Mouse (Mus musculus) urinary bladder, postnatal 14 days (tissue): Measurements from ENCODE around the gene St6galnac3.
"Not testable (repeated sequence)": the region's sequence is repeated elsewhere in the genome, so short reads cannot be mapped to it uniquely, and the experiment has no call there.

Experiments
- DNase-seq: peaks from one replicate; pipeline ENCODE4 v3.0.0; 2021; ENCODE audit warnings: low spot score

Gene St6galnac3

GRCm38 (mm10) chr3:153407698-153408097, 317.3 kb downstream of the St6galnac3 start:
- no peak for DNase-seq

- no peak for DNase-seq
Observed at GRCm38 (mm10) chr3:153406858-153407257, 318.1 kb downstream of the St6galnac3 start.

GRCm38 (mm10) chr3:153406220-153406619, 318.8 kb downstream of the St6galnac3 start:
- no peak for DNase-seq

- DNase-seq: no peak
Observed at GRCm38 (mm10) chr3:153405643-153406042, 319.3 kb downstream of the St6galnac3 start.

GRCm38 (mm10) chr3:153400259-153400658, 324.7 kb downstream of the St6galnac3 start:
- no peak for DNase-seq

- DNase-seq: no peak
Observed at GRCm38 (mm10) chr3:153399574-153399973, 325.4 kb downstream of the St6galnac3 start.

GRCm38 (mm10) chr3:153397726-153398125, 327.2 kb downstream of the St6galnac3 start:
- no peak for DNase-seq

- DNase-seq: no peak
Observed at GRCm38 (mm10) chr3:153396375-153397068, 328.5 kb downstream of the St6galnac3 start.

GRCm38 (mm10) chr3:153395351-153395750, 329.6 kb downstream of the St6galnac3 start:
- no peak for DNase-seq

GRCm38 (mm10) chr3:153394751-153395150, 330.2 kb downstream of the St6galnac3 start:
- no peak for DNase-seq

GRCm38 (mm10) chr3:153394224-153394623, 330.8 kb downstream of the St6galnac3 start:
- no peak for DNase-seq

- not testable (repeated sequence) for DNase-seq
Observed at GRCm38 (mm10) chr3:153391451-153391850, 333.5 kb downstream of the St6galnac3 start.

- not testable (repeated sequence) for DNase-seq
Observed at GRCm38 (mm10) chr3:153384651-153385050, 340.3 kb downstream of the St6galnac3 start.

GRCm38 (mm10) chr3:153383656-153384055, 341.3 kb downstream of the St6galnac3 start:
- no peak for DNase-seq

GRCm38 (mm10) chr3:153365057-153365755, 359.8 kb downstream of the St6galnac3 start:
- DNase-seq: no peak

GRCm38 (mm10) chr3:153364366-153364765, 360.6 kb downstream of the St6galnac3 start:
- no peak for DNase-seq

GRCm38 (mm10) chr3:153359966-153360365, 365.0 kb downstream of the St6galnac3 start:
- no peak for DNase-seq

- DNase-seq: no peak
Observed at GRCm38 (mm10) chr3:153356071-153356470, 368.9 kb downstream of the St6galnac3 start.

- no peak for DNase-seq
Observed at GRCm38 (mm10) chr3:153354988-153355297, 370.0 kb downstream of the St6galnac3 start.

GRCm38 (mm10) chr3:153354186-153354987, 370.6 kb downstream of the St6galnac3 start:
- no peak for DNase-seq

- DNase-seq: no peak
Observed at GRCm38 (mm10) chr3:153353313-153354103, 371.5 kb downstream of the St6galnac3 start.

GRCm38 (mm10) chr3:153349981-153350380, 375.0 kb downstream of the St6galnac3 start:
- DNase-seq: no peak
